Mouse (Mus musculus) retina, embryonic 14.5 days (tissue): ENCODE data around the gene Atxn7l2.
A peak's percentile ranks its signal among the peaks of the same experiment; 100 is the strongest.

ENCODE experiments used
- DNase-seq: peaks from one replicate; pipeline ENCODE4 v3.0.0-alpha.2; 2015; ENCODE audit warnings: low spot score

Gene Atxn7l2

GRCm38 (mm10) chr3:108205601-108206000 is 5.1 kb downstream of the Atxn7l2 start:
- no peak for DNase-seq

GRCm38 (mm10) chr3:108204470-108204869 is 6.3 kb downstream of the Atxn7l2 start:
- DNase-seq, result no peak

DNA sequence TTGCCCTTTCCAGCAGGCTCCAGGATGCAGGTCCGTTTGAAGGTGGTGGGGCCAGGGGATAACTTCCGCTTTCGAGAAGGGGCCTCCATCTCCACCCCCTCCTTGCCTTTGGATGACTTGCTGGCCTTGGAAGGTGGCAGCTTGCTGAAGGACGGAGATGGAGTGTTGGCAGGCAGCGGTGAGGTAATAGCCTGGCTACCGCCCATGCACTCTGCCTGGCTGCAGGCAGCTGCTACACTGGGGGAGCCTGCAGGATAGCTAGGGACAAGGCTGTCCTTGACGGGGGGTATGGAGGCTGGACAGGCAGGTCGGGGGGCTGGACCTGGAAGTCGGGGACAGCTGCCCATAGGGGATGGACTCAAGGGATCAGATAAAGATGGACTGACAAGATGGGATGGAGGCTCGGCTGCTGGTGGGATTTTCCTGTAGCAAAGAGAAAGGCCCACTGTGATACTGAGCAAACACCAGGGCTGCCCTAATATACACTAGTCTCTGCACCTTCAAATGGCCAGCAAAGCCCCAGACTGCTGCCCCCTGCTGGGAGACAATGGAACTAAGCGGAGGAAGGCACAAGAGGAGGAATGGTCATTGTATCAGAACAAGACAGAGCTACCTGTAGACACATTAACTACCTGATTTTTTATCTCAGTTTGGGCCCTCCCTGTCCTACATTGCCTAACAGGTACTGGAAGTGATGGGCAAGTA is 7.0 kb downstream of the Atxn7l2 start:
- DNase-seq, result peak; percentile 85

- no peak for DNase-seq
These were observed 7.5 kb downstream of the Atxn7l2 start for GRCm38 (mm10) chr3:108203212-108203611.

DNA sequence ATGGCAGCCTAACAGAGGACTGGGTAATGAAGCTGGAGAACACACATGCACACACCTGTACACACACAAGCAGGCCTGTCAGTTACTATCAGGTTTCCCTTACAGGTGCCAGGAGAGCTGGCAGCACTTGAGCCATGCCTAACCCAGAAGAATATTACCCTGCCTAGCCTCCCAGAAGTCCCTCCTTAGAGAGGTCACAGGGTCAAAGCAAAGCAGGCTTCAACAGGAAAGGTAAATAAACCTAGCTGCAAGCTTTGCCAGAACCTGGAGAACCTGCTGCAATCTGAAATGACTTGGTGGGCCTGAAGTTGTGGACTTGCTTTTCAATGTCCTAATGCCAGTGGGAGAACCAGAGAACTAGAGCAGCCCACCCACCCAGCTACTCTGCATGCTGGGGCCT is 8.2 kb downstream of the Atxn7l2 start:
- no peak for DNase-seq

DNA sequence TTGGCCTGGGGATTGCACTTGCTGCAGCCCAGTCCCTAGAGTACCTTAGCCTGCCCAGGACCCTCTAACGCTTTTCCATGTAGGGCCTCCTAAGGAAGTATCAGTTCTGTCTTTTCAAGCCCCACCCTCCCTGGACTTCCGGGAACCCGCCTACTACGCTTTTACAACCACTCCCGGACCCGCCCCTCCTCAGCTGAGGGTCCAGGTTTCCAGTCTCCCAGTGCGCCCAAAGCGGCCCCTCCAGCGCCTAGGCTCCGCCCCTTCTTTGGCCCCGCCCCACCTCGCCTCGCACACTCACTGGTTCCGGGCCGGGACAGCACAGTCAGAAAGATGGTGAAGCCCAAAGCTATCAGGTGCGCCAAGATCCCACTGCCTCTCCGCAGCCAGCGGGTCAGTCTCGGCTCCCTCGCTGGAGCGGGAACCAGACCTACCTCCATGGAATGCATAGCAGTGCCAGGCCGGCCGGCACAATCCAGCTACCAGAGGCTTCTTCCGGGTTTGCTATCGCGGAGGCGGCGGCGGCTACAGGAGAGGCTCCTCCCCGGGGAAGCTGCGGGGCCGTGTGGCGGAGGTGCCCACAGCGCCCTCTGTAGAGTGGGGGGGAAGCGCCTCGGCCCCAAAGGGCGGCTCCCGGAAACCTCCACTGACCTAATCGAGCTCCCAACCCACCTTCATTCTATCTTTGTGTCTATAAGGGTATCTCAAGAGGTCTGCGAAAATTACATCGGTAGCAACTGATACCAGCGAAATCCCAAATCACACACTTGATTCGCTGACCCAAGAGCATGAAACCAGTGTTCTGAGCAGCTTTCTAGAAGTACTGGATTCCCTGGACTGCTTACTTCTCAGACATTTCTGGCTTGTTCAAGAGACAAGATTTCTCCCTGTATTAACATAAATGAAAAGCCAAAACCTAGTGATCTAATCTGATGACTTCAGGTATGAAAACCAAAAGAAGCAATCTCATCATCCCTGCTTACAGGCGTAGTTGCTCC is 10.1 kb downstream of the Atxn7l2 start, which contains the start of gene Cyb561d1:
Gene Cyb561d1, minus strand, starts transcription at position 884 of the 995 bp plus-strand sequence.
- DNase-seq, result peak; percentile 90

- DNase-seq, result no peak
These were observed 11.5 kb downstream of the Atxn7l2 start for GRCm38 (mm10) chr3:108199231-108199630.

DNA sequence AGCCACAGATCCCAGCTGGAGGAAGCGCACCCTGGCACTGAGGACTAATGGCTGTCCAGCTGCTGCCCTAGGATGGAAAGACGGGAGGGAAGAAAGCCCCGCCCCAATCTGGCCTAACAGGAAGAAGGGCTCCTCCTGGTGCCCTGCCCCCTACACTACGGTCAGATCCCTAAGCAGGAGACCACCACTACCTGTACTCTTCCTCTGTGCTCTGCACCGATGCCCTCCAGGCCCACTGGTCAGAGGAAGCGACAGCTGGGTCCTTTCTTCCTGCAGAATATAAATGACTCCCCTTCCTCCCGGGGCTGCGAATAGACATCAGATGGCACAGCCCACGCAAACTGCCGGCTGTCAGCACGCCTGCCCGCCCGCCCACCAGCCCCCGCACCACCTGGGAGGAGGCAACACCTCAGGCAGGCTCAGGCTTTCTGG is 13.7 kb downstream of the Atxn7l2 start:
- DNase-seq, result peak; percentile 75

- DNase-seq, result no peak
These were observed 14.7 kb downstream of the Atxn7l2 start for GRCm38 (mm10) chr3:108195941-108196590.

GRCm38 (mm10) chr3:108195287-108195686 is 15.4 kb downstream of the Atxn7l2 start:
- no peak for DNase-seq

GRCm38 (mm10) chr3:108193686-108194085 is 17.0 kb downstream of the Atxn7l2 start:
- no peak for DNase-seq

GRCm38 (mm10) chr3:108189897-108190296 is 20.8 kb downstream of the Atxn7l2 start:
- no peak for DNase-seq

- DNase-seq, result no peak
These were observed 21.8 kb downstream of the Atxn7l2 start for GRCm38 (mm10) chr3:108188716-108189490.

DNA sequence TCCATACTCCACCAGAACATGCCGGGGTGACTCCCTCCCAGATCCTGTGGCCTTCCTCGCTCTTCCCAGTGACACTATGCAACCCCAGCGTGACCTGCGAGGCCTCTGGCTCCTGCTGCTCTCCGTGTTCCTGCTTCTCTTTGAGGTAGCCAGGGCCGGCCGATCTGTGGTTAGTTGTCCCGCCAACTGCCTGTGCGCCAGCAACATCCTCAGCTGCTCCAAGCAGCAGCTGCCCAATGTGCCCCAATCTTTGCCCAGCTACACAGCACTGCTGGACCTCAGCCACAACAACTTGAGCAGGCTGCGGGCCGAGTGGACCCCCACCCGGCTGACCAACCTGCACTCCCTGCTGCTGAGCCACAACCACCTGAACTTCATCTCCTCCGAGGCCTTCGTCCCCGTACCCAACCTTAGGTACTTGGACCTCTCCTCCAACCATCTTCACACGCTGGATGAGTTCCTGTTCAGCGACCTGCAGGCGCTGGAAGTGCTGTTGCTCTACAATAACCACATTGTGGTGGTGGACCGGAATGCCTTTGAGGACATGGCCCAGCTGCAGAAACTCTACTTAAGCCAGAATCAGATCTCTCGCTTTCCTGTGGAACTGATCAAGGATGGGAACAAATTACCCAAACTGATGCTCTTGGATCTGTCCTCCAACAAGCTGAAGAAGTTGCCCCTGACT is 23.5 kb downstream of the Atxn7l2 start:
- DNase-seq, result no peak

GRCm38 (mm10) chr3:108186098-108187047 is 24.4 kb downstream of the Atxn7l2 start, which contains the start of gene Amigo1:
TSS of gene Amigo1 (plus strand) at chr3:108186335.
- peak; percentile 69 for DNase-seq

DNA sequence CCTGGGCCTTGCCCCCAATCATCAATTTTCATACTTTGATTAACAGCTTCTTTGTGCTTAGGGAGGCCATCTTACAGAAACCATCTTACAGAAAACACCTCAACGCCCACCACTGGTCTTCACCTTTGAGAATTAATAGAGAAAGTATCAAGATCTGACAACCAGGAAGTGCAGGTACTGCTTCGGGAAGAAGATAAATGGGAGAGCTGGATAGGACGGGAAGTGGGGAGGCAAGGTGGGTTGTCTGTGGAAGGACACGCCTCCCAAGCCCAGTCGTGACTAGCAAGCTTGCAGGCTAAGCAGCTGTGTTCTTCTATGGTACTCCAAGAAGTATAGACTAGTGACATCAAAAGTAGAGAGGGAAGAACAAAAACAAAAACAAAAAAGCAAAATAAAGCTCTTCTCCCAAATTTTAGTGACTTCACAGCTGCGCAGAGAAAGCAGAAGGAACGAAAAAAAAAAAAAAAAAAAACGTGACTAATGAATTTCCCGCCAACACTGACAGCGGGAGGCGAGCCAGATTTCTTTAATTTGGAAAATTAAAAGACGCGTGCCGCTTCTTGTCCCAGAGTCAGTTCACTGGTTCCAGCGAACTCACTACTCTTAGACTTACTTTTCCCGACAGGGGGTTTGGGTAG is 25.2 kb downstream of the Atxn7l2 start:
- no peak for DNase-seq

DNA sequence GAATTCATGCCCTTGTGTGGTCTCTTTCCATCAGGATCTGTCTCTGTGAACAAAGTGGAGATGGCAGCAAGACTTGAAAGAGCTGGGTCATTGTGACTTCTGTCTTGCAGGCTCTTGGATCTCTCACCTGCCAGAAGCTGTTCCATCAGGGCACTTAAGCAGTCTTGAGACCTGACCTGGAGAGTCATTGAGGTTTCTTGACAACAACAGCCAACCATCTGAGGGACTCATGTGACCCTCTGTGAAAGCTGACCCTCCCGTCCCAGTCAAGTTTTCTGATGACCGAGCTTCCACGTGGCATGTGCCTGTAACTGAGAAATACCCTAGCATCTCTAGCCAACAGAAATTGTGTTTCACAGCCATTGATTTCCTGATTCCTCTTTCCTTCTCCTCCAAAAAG is 26.0 kb downstream of the Atxn7l2 start:
- DNase-seq, result no peak

GRCm38 (mm10) chr3:108180514-108180913 is 30.2 kb downstream of the Atxn7l2 start:
- no peak for DNase-seq
